Mouse (Mus musculus) limb, embryonic 11.5 days (tissue): ENCODE results near the gene Dqx1. TPM values are rescaled to one million over a fixed set of nuclear protein-coding genes. Genes with fewer than 3 reads are reported as not detected.
A peak's percentile ranks its signal among the peaks of the same experiment; 100 is the strongest.

ENCODE experiments used
- ATAC-seq: fragments of 200-750 bp; cut with Nextera tagmentation; 2 replicates; pipeline ENCODE4 v1.8.0; 2017; ENCODE audit warnings: low read depth; ENCODE audit not compliant: insufficient number of reproducible peaks, low FRiP score, low TSS enrichment
- DNase-seq: peaks from one replicate; pipeline ENCODE4 v3.0.0-alpha.2; 2015; ENCODE audit warnings: low spot score
- H3K27ac ChIP-seq: fragments of 300-500 bp; sonication (generic); replicated peaks from 2 replicates; pipeline ENCODE4 v1.5.1; 2014; ENCODE audit warnings: low read depth, mild to moderate bottlenecking, low read length
- H3K27me3 ChIP-seq: fragments of 300-500 bp; sonication (generic); 2 replicates; pipeline ENCODE4 v1.6.1; 2014; ENCODE audit warnings: mild to moderate bottlenecking, low read length, mixed read lengths; ENCODE audit not compliant: control insufficient read depth, insufficient read depth
- H3K36me3 ChIP-seq: fragments of 300-500 bp; sonication (generic); 2 replicates; pipeline ENCODE4 v1.6.1; 2014; ENCODE audit warnings: mild to moderate bottlenecking, low read length, moderate library complexity, mixed read lengths; ENCODE audit not compliant: control insufficient read depth, insufficient read depth
- H3K4me1 ChIP-seq: fragments of 300-500 bp; sonication (generic); 2 replicates; pipeline ENCODE4 v1.6.1; 2014; ENCODE audit warnings: low read length, mixed read lengths; ENCODE audit not compliant: control insufficient read depth, insufficient read depth
- H3K4me2 ChIP-seq: fragments of 300-500 bp; sonication (generic); 2 replicates; pipeline ENCODE4 v1.6.1; 2014; ENCODE audit warnings: low read depth, mild to moderate bottlenecking, moderate library complexity; ENCODE audit not compliant: severe bottlenecking
- H3K4me3 ChIP-seq: fragments of 300-500 bp; sonication (generic); 2 replicates; pipeline ENCODE4 v1.5.1; 2014; ENCODE audit warnings: low read depth, low read length
- H3K9ac ChIP-seq: fragments of 300-500 bp; sonication (generic); 2 replicates; pipeline ENCODE4 v1.6.1; 2014; ENCODE audit warnings: mild to moderate bottlenecking, low read length
- H3K9me3 ChIP-seq: fragments of 300-500 bp; sonication (generic); 2 replicates; pipeline ENCODE4 v1.6.1; 2016; ENCODE audit warnings: low read length; ENCODE audit not compliant: control insufficient read depth
- WGBS: fragments of 180-500 bp; shearing (Covaris S2); extraction: QIAGEN DNeasy Blood & Tissue Kit; methylation state at CpG from one replicate; pipeline ENCODE4 v1.1.7; 2014; 5-methylcytosine and 5-hydroxymethylcytosine counted together
- polyA plus RNA-seq: library from polyadenylated mRNA; unstranded; fragments of >200 nt; fragmentation: Nextera tagmentation; extraction: Ambion mirVana; gene quantifications from 2 replicates; pipeline ENCODE4 v1.2.1, GENCODE M21; 2014

Dqx1 gene
- polyA plus RNA-seq, 1 experiment from 2014 or later: 0.35 TPM

DNA sequence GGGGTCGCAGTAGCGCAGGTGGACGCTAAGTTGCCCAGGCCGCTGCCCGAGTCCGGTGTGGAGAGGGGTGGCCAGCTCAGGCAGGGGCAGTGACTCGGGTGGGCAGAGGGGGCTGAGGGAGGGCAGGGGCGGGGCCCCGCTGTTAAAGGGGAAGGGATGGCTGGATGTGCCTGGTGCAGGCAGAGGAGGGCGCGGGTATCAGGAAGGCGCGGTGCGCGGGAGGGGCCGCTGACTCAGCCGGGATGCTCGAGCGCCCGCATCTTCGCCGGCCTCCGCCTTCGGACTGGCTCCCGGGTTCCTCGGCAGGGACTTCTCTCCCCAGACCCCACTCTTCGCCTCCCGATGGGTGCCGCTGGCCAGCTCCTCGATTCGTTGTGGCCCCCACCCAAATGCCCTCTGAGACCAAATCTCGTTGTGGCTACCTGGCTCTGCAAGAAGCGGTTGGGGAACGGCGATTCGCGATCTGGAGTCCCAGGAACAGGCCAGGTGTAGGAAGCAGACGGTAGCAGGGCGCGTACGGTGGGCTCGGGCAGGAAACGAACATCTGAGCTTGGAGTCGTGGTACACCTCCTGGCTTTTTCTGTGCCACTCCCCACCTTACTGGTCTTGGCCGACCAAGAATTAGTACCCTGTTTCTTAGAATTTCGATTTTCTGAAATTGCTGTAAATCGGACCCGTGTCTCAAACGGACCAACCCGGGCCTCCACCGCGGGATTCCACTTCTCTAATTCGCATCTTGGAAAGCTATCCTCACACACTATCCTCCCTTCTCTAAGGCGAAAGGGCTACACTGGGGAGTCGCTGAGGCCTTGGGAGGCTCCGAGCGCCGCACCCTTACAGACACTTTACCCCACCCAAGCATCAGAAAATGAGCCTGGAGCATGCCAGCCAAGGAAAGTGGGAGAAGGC, 12.9 kb downstream of the Dqx1 start:
- Histone ChIP-seq H3K4me1 (peaks cover 19% of the 10 kb centered on the region), H3K4me3 (peak overlapping the region; percentile 27), H3K27me3 (peaks cover 88% of the 10 kb centered on the region), H3K9me3 (no peaks in the 10 kb centered on the region), H3K27ac (no peak overlapping the region), H3K9ac (no peak overlapping the region), H3K4me2 (peak overlapping the region; percentile 39), H3K36me3 (no peaks in the 10 kb centered on the region)
- under 1% methylated on average over 58 of the region's 58 CpGs for WGBS
- ATAC-seq (0 out of 2 replicates have a peak, but pooled peaks have one; percentile 29), DNase-seq (peak; percentile 82)

DNA sequence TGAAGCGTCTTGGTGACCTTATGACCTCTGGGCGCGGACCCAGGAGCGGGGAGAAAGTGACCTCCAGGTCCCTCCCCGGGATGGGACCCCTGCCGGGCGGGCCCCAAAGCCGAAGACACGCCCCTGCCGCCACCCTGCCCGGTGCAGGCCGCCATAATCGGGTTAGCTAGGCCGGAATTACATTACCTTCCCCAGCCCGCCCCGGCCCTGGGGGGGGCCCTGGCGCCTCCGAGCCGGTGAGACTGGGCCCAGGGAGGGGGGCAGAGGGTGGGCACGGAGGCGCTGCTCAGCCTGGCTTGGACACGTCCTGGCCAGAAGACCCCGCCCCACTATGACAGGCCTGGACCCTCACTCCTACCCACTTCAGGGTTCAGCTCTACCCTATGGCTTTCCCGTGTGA, 13.6 kb downstream of the Dqx1 start:
- Histone ChIP-seq H3K4me2 (0 out of 2 replicates have a peak overlapping the region, but pooled peaks have one; percentile 15), H3K4me3 (peak overlapping the region; percentile 14; the same call in 1 of the 2 replicates), H3K36me3 (no peaks in the 10 kb centered on the region), H3K27ac (no peak overlapping the region), H3K9me3 (no peaks in the 10 kb centered on the region), H3K9ac (0 out of 2 replicates have a peak overlapping the region, but pooled peaks have one; percentile 2), H3K27me3 (peaks cover 81% of the 10 kb centered on the region), H3K4me1 (peaks cover 19% of the 10 kb centered on the region)
- DNase-seq (peak; percentile 48), ATAC-seq (0 out of 2 replicates have a peak, but pooled peaks have one; percentile 55)
- 1% methylated on average over 24 of the region's 24 CpGs for WGBS

DNA sequence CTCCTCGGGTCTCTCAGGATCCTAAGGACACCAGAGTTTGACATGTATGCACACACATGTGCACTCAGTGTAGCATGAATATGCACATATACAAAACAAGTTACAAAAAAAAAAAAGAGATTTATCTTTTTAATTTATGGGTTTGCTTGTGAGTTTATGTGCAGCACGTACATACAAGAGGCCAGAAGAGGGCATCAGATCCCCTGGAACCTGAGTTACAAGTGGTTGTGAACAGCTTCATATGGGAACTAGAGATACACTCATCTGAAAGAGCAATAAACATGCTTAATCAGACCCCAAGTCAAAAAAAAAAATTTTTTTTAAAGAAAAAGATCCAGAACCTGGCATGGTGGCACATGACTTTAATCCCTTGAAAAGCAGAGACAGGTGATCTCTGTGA, 17.3 kb downstream of the Dqx1 start:
- no peak overlapping the region for H3K4me3 ChIP-seq
- H3K9me3 ChIP-seq: no peaks in the 10 kb centered on the region
- no peaks in the 10 kb centered on the region for H3K36me3 ChIP-seq
- no peak overlapping the region for H3K27ac ChIP-seq
- ATAC-seq (no peak), DNase-seq (no peak)
- H3K9ac ChIP-seq: no peak overlapping the region
- H3K4me2 ChIP-seq: no peak overlapping the region
- WGBS: 23% methylated on average over 2 of the region's 2 CpGs
- H3K27me3 ChIP-seq: peaks cover 45% of the 10 kb centered on the region
- peaks cover 16% of the 10 kb centered on the region for H3K4me1 ChIP-seq

DNA sequence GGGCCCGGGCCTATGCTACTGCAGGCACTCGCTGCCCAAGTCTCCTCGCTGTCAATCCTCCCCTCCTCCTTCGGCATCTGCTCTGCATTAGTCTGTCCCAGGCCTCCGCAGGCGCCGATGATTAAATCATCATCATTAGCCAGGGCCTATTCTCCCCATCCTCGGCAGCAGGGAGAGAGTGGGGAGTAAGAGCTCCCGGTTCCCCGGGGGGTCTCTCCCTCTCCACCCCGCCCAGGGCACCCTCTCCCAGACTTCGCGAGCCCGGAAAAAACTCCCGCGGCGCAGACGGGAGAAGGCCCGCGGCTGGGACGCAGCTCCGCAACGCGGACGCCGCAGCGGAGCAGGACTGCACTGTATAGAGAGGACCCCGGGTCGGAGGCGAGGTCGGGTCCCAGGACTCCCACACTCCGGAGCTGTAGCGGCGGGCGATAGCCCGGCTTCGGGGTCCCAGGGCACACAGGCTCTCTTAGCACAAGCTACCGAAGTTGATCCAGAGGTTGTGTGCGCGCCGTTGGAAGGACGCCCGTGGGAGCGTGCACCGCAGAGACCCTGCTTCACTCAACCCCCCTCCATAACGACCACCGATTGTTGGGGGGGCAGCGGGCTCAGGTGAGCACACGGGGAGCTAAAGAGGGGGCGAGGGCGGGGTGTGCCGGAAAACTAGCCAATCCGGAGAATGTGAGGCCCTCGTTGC, 20.1 kb downstream of the Dqx1 start, which contains the start of gene Pcgf1:
Gene Pcgf1 (plus strand): TSS at position 240 of the 694 bp plus-strand sequence.
- Histone ChIP-seq H3K4me3 (peak within 1 kb of the TSS; percentile 72), H3K27me3 (peaks cover 19% of the 10 kb centered on the region), H3K4me1 (peaks cover 4% of the 10 kb centered on the region; the same call in 1 of the 2 replicates), H3K27ac (peak within 1 kb of the TSS; percentile 80), H3K4me2 (peak within 1 kb of the TSS; percentile 99), H3K9me3 (no peaks in the 10 kb centered on the region), H3K36me3 (0 out of 2 replicates have a peak, but pooled peaks cover 4% of the 10 kb centered on the region), H3K9ac (peak within 1 kb of the TSS; percentile 79)
- under 1% methylated on average over 54 of the region's 54 CpGs for WGBS
- DNase-seq: no peak
- ATAC-seq: peak; percentile 88

DNA sequence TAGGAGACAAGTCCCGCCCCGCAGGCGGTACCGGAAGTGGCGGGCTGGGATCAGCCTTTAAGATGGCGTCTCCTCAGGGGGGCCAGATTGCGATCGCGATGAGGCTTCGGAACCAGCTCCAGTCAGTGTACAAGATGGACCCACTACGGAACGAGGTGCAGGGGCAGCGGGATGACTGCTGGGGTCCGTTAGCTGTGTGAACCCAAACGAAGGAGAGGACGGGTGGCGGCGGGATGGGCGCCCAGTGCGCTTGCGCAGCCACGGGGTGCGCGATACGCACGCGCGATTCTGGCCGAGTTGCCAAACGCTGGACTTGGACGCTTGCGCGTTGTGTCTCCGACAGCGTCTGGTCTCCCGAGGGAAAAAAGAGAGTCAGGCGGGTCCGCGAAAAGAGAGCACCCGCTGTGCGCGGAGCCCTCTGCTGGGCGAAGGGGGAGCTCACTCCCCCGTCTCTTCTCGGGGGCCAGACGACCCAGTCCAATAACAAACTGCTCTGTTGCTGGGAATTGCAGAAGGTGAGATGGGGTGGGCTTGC, 20.7 kb downstream of the Dqx1 start:
- Histone ChIP-seq H3K36me3 (0 out of 2 replicates have a peak, but pooled peaks cover 4% of the 10 kb centered on the region), H3K9me3 (no peaks in the 10 kb centered on the region), H3K9ac (peak overlapping the region; percentile 79), H3K4me1 (peaks cover 7% of the 10 kb centered on the region; the same call in 1 of the 2 replicates), H3K4me3 (peak overlapping the region; percentile 72), H3K27me3 (peaks cover 14% of the 10 kb centered on the region), H3K4me2 (peak overlapping the region; percentile 99), H3K27ac (no peak overlapping the region; the same call in 1 of the 2 replicates)
- WGBS: under 1% methylated on average over 46 of the region's 46 CpGs
- ATAC-seq (peak; percentile 81), DNase-seq (peak; percentile 100)

DNA sequence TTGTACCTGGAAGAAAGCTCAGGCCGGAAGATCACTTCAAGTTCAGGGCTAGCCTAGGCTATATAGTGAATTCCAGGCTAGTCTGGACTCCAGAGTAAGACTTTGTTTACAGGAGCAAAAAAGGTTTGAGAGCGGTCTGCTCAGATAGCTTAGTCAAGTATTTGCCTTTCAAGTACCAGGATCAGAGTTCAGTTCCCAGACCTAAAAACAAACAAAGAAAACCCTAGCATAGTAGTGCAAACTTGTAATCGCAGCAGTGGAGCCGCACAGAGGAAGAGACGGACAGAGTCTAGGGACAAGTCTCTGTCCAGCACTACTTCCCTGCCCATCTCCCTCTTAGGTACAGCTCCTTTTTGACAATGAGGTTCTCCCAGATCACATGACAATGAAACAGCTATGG, 22.6 kb downstream of the Dqx1 start:
- Histone ChIP-seq H3K4me2 (no peak overlapping the region), H3K36me3 (0 out of 2 replicates have a peak, but pooled peaks cover 4% of the 10 kb centered on the region), H3K27me3 (peaks cover 10% of the 10 kb centered on the region; the same call in 1 of the 2 replicates), H3K27ac (no peak overlapping the region), H3K4me1 (peaks cover 18% of the 10 kb centered on the region), H3K9ac (no peak overlapping the region), H3K4me3 (no peak overlapping the region), H3K9me3 (no peaks in the 10 kb centered on the region)
- 91% methylated on average over 5 of the region's 5 CpGs for WGBS
- ATAC-seq (no peak), DNase-seq (no peak)

DNA sequence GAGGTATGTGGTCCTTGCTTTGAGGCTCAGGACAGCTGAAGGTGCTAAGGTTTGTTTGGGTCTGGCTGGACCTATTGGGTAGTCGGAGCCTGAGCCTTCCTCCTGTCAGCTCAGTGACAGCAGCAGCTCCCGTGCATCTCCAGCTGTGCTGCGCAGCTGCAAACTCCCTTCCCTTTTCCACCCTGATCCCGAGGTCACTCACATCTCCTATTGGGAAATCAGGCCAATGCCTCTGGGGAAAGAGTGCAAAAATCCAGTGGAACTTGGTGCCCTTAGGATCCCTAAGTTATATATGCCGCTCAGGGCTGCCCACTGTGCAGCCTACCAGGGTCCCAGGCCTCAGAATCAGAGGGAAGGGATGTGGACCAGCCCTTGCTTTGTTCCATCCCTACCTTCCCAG, 25.9 kb downstream of the Dqx1 start:
- H3K4me2 ChIP-seq: no peak overlapping the region
- 18% methylated on average over 5 of the region's 5 CpGs for WGBS
- peaks cover 36% of the 10 kb centered on the region for H3K4me1 ChIP-seq
- H3K27ac ChIP-seq: no peak overlapping the region
- DNase-seq: no peak
- ATAC-seq: no peak
- no peak overlapping the region; the same call in 1 of the 2 replicates for H3K9ac ChIP-seq
- H3K27me3 ChIP-seq: peaks cover 40% of the 10 kb centered on the region
- H3K9me3 ChIP-seq: no peaks in the 10 kb centered on the region
- H3K4me3 ChIP-seq: no peak overlapping the region
- H3K36me3 ChIP-seq: 0 out of 2 replicates have a peak, but pooled peaks cover 4% of the 10 kb centered on the region

DNA sequence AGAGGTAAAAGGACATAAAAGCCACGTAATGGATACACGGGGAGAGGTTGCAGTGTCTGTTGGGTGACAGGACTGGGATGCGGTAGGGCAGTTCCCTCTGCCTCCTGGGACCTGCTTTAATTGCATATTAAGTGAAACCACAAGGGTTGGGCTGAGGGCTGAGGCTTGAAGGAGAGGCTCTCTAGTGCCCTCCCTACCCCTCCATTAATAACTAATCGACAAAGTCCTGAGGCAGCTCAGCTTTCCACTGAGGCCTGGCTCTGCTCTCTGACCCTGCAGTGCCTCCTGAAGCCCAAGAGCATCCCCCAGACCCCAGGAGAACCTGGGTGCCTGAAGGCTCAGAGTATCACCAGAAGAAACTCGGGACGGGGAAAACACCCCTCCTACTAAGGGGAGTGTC, 26.8 kb downstream of the Dqx1 start:
- Histone ChIP-seq H3K4me3 (no peak overlapping the region), H3K9me3 (no peaks in the 10 kb centered on the region), H3K4me2 (peak overlapping the region; percentile 15; the same call in 1 of the 2 replicates), H3K27me3 (peaks cover 45% of the 10 kb centered on the region), H3K4me1 (peaks cover 31% of the 10 kb centered on the region), H3K36me3 (0 out of 2 replicates have a peak, but pooled peaks cover 4% of the 10 kb centered on the region), H3K9ac (no peak overlapping the region), H3K27ac (no peak overlapping the region)
- ATAC-seq (no peak), DNase-seq (no peak)
- WGBS: 6% methylated on average over 6 of the region's 6 CpGs
